ENCODE assay signal across 11 mouse cellular contexts in genomic region chr17:25568880-25569279, GRCm38 (mm10). TPM values are rescaled to one million over a fixed set of nuclear protein-coding genes. Genes with fewer than 3 reads are reported as not detected.
DNase-seq lines count a peak whose midpoint lies in the region; ATAC-seq and TF ChIP-seq lines count a peak whose summit lies in the region.
"Had no signal": no experiment of that assay in that cellular context is flagged by ENCODE, and none has a peak within 500 bp of the region (broad histone marks: within the 10 kb centered on the region; RNA-seq: fewer than 3 reads in every experiment).

No protein-coding gene starts in this region.

- no peak for TF ChIP-seq CTCF in midbrain, postnatal 0 days (IDR thresholded peaks at IDR 0.05)

- peaks cover 15% of the 10 kb centered on the region for H3K27me3 ChIP-seq in kidney, embryonic 16.5 days (ENCODE audit: insufficient read depth, low read length)
- peaks cover 29% of the 10 kb centered on the region for H3K27me3 ChIP-seq in embryonic facial prominence, embryonic 12.5 days
- peaks cover 14% of the 10 kb centered on the region for H3K27me3 ChIP-seq in hindbrain, embryonic 11.5 days (ENCODE audit: control insufficient read depth, insufficient read depth, low read length)
- peaks cover 12% of the 10 kb centered on the region; the same call in 1 of the 2 replicates for H3K27me3 ChIP-seq in midbrain, postnatal 0 days (ENCODE audit: insufficient read depth, low read length)

- H3K9me3 ChIP-seq in kidney, embryonic 16.5 days (ENCODE audit: low read length), result no peaks in the 10 kb centered on the region
- no peaks in the 10 kb centered on the region for H3K9me3 ChIP-seq in embryonic facial prominence, embryonic 12.5 days
- H3K9me3 ChIP-seq in hindbrain, embryonic 11.5 days (ENCODE audit: control insufficient read depth, low read length), result no peaks in the 10 kb centered on the region
- H3K9me3 ChIP-seq in midbrain, postnatal 0 days (ENCODE audit: low read length), result no peaks in the 10 kb centered on the region

- no peaks in the 10 kb centered on the region for H3K36me3 ChIP-seq in kidney, embryonic 16.5 days (ENCODE audit: insufficient read depth, low read length)
- 0 out of 2 replicates have a peak, but pooled peaks cover 3% of the 10 kb centered on the region for H3K36me3 ChIP-seq in embryonic facial prominence, embryonic 12.5 days
- H3K36me3 ChIP-seq in hindbrain, embryonic 11.5 days (ENCODE audit: control insufficient read depth, insufficient read depth, low read length), result no peaks in the 10 kb centered on the region
- H3K36me3 ChIP-seq in midbrain, postnatal 0 days (ENCODE audit: insufficient read depth, low read length), result no peaks in the 10 kb centered on the region

- no peak for ATAC-seq in kidney, embryonic 16.5 days (ENCODE audit: low FRiP score, low TSS enrichment)
- ATAC-seq in embryonic facial prominence, embryonic 12.5 days (ENCODE audit: insufficient number of reproducible peaks, insufficient read depth, low FRiP score, low TSS enrichment), result no peak
- ATAC-seq in hindbrain, embryonic 11.5 days (ENCODE audit: low FRiP score), result no peak
- ATAC-seq in midbrain, postnatal 0 days (ENCODE audit: low FRiP score), result no peak
- no peak for ATAC-seq in activated CD4-positive, CD25-positive, alpha-beta regulatory T cell, adult 4 months

- no peak for DNase-seq in kidney, adult 18-20 months
- DNase-seq in hindbrain, embryonic 11.5 days (ENCODE audit: low spot score), result no peak
- DNase-seq in midbrain, postnatal 0 days (ENCODE audit: low spot score), result no peak
- no peak for DNase-seq in urinary bladder, postnatal 14 days (ENCODE audit: low spot score)
- DNase-seq in layer of hippocampus, adult 9-10 months (ENCODE audit: low spot score), result no peak
- DNase-seq: kidney, adult 8-10 months had no signal

- no peak overlapping the region for H3K27ac ChIP-seq in kidney, embryonic 16.5 days (ENCODE audit: low read length)
- no peak overlapping the region for H3K27ac ChIP-seq in embryonic facial prominence, embryonic 12.5 days
- H3K27ac ChIP-seq in hindbrain, embryonic 11.5 days (ENCODE audit: low read depth, low read length), result no peak overlapping the region
- peak overlapping the region; percentile 52 for H3K27ac ChIP-seq in midbrain, postnatal 0 days (ENCODE audit: low read depth, low read length)

- 0 out of 2 replicates have a peak overlapping the region, but pooled peaks have one; percentile 12 for H3K9ac ChIP-seq in kidney, embryonic 16.5 days (replicated peaks; ENCODE audit: low read length)
- H3K9ac ChIP-seq in embryonic facial prominence, embryonic 12.5 days, result no peak overlapping the region
- H3K9ac ChIP-seq in hindbrain, embryonic 11.5 days (ENCODE audit: low read depth, low read length), result peak overlapping the region; percentile 7; the same call in 1 of the 2 replicates
- peak overlapping the region; percentile 44; the same call in 1 of the 2 replicates for H3K9ac ChIP-seq in midbrain, postnatal 0 days (replicated peaks; ENCODE audit: low read length, poor library complexity, severe bottlenecking)
- H3K9ac ChIP-seq: lung, embryonic 14.5 days had no signal

- H3K4me3 ChIP-seq in kidney, embryonic 16.5 days (ENCODE audit: low read length), result peak overlapping the region; percentile 57
- peak overlapping the region; percentile 48 for H3K4me3 ChIP-seq in embryonic facial prominence, embryonic 12.5 days
- peak overlapping the region; percentile 53 for H3K4me3 ChIP-seq in hindbrain, embryonic 11.5 days (ENCODE audit: low read depth, low read length)
- H3K4me3 ChIP-seq in midbrain, postnatal 0 days (ENCODE audit: low read depth, low read length), result peak overlapping the region; percentile 47
- H3K4me3 ChIP-seq: erythroblast, embryonic 14.5 days had no signal

- peak overlapping the region; percentile 98; the same call in 1 of the 2 replicates for H3K4me2 ChIP-seq in kidney, embryonic 16.5 days (replicated peaks; ENCODE audit: low read depth, low read length)
- peak overlapping the region; percentile 98 for H3K4me2 ChIP-seq in embryonic facial prominence, embryonic 12.5 days (replicated peaks)
- H3K4me2 ChIP-seq in hindbrain, embryonic 11.5 days (replicated peaks; ENCODE audit: low read depth, low read length), result peak overlapping the region; percentile 99
- peak overlapping the region; percentile 91 for H3K4me2 ChIP-seq in midbrain, postnatal 0 days (ENCODE audit: low read depth, low read length, poor library complexity, severe bottlenecking)

- 64% methylated on average over 11 of the region's 11 CpGs for WGBS in kidney, embryonic 16.5 days
- 61% methylated on average over 11 of the region's 11 CpGs for WGBS in embryonic facial prominence, embryonic 12.5 days
- whole genome bisulfite sequencing in hindbrain, embryonic 11.5 days, result 75% methylated on average over 11 of the region's 11 CpGs
- WGBS in midbrain, postnatal 0 days, result 69% methylated on average over 11 of the region's 11 CpGs

- H3K4me1 ChIP-seq in kidney, embryonic 16.5 days (ENCODE audit: insufficient read depth, low read length), result peaks cover 23% of the 10 kb centered on the region
- peaks cover 47% of the 10 kb centered on the region for H3K4me1 ChIP-seq in embryonic facial prominence, embryonic 12.5 days
- peaks cover 25% of the 10 kb centered on the region for H3K4me1 ChIP-seq in hindbrain, embryonic 11.5 days (replicated peaks; ENCODE audit: control insufficient read depth, insufficient read depth, low read length)
- H3K4me1 ChIP-seq in midbrain, postnatal 0 days (ENCODE audit: insufficient read depth, low read length), result peaks cover 3% of the 10 kb centered on the region; the same call in 1 of the 2 replicates

RNA-seq across cellular contexts. Expression of gene Sox8, which starts 1.6 kb away (rescaled TPM):
- 3.3 and 5.3 TPM in 2 replicates for polyA plus RNA-seq in kidney, embryonic 16.5 days (2015; fragmentation: Nextera tagmentation; extraction: Ambion mirVana)
- polyA plus RNA-seq in embryonic facial prominence, embryonic 12.5 days (2016; fragmentation: Nextera tagmentation; extraction: Ambion mirVana), result 11.8 and 13.2 TPM in 2 replicates
- polyA plus RNA-seq in hindbrain, embryonic 11.5 days (2014; fragmentation: Nextera tagmentation; extraction: Ambion mirVana), result 7.1 TPM in 2 replicates
- 21.5 and 31.0 TPM in 2 replicates for total RNA-seq in midbrain, postnatal 0 days (2014; rRNA removed)
- polyA plus RNA-seq in midbrain, postnatal 0 days (2015; fragmentation: Nextera tagmentation; extraction: Ambion mirVana), result 16.3 and 19.9 TPM in 2 replicates
- under 1 TPM in 1 of 2 experiments, not detected in 1; 0.25 TPM for polyA plus RNA-seq in activated CD4-positive, CD25-positive, alpha-beta regulatory T cell, adult 4 months (2017; shearing (Covaris generic))
- polyA plus RNA-seq: erythroblast, embryonic 14.5 days had no signal

RNA-seq across cellular contexts. Expression of gene Lmf1, which starts 10.0 kb away (rescaled TPM):
- 32.7 and 35.4 TPM in 2 replicates for polyA plus RNA-seq in kidney, embryonic 16.5 days (2015; fragmentation: Nextera tagmentation; extraction: Ambion mirVana)
- 29.4 and 31.4 TPM in 2 replicates for polyA plus RNA-seq in embryonic facial prominence, embryonic 12.5 days (2016; fragmentation: Nextera tagmentation; extraction: Ambion mirVana)
- 23.1 and 26.9 TPM in 2 replicates for polyA plus RNA-seq in hindbrain, embryonic 11.5 days (2014; fragmentation: Nextera tagmentation; extraction: Ambion mirVana)
- total RNA-seq in midbrain, postnatal 0 days (2014; rRNA removed), result 27.3 and 27.6 TPM in 2 replicates
- 19.8 and 23.0 TPM in 2 replicates for polyA plus RNA-seq in midbrain, postnatal 0 days (2015; fragmentation: Nextera tagmentation; extraction: Ambion mirVana)
- 10 to 100 TPM; 12.1 to 16.7 TPM for polyA plus RNA-seq in activated CD4-positive, CD25-positive, alpha-beta regulatory T cell, adult 4 months (2017; shearing (Covaris generic))
